Mouse (Mus musculus) embryonic facial prominence, embryonic 14.5 days (tissue): Measurements from ENCODE around the gene Gm10271. TPM values are rescaled to one million over a fixed set of nuclear protein-coding genes. Genes with fewer than 3 reads are reported as not detected.

Experiments used
- ATAC-seq: fragments of 200-750 bp; cut with Nextera tagmentation; 2 replicates; pipeline ENCODE4 v1.8.0; 2017; ENCODE audit warnings: low read depth, moderate number of reproducible peaks, moderate TSS enrichment
- DNase-seq: peaks from one replicate; pipeline ENCODE4 v3.0.0-alpha.2; 2015; ENCODE audit warnings: low spot score
- H3K27ac ChIP-seq: fragments of 300-500 bp; sonication (generic); replicated peaks from 2 replicates; pipeline ENCODE4 v1.5.1; 2014; ENCODE audit warnings: low read depth, mild to moderate bottlenecking, low read length, moderate library complexity
- H3K27me3 ChIP-seq: fragments of 300-500 bp; sonication (generic); replicated peaks from 2 replicates; pipeline ENCODE4 v1.6.1; 2014; ENCODE audit warnings: low read length; ENCODE audit not compliant: control insufficient read depth, insufficient read depth
- H3K36me3 ChIP-seq: fragments of 300-500 bp; sonication (generic); 2 replicates; pipeline ENCODE4 v1.6.1; 2014; ENCODE audit warnings: low read length, mixed read lengths; ENCODE audit not compliant: control insufficient read depth, insufficient read depth
- H3K4me1 ChIP-seq: fragments of 300-500 bp; sonication (generic); 2 replicates; pipeline ENCODE4 v1.6.1; 2014; ENCODE audit warnings: antibody characterized with exemption, low read length; ENCODE audit not compliant: control insufficient read depth, insufficient read depth
- H3K4me2 ChIP-seq: fragments of 300-500 bp; sonication (generic); 2 replicates; pipeline ENCODE4 v1.6.1; 2014; ENCODE audit warnings: low read depth, mild to moderate bottlenecking, low read length, moderate library complexity, mixed read lengths
- H3K4me3 ChIP-seq: fragments of 300-500 bp; sonication (generic); 2 replicates; pipeline ENCODE4 v1.5.1; 2014; ENCODE audit warnings: low read depth, mild to moderate bottlenecking, low read length
- H3K9ac ChIP-seq: fragments of 300-500 bp; sonication (generic); 2 replicates; pipeline ENCODE4 v1.6.1; 2014; ENCODE audit warnings: low read depth, mild to moderate bottlenecking, low read length, moderate library complexity, mixed read lengths
- H3K9me3 ChIP-seq: fragments of 300-500 bp; sonication (generic); 2 replicates; pipeline ENCODE4 v1.6.1; 2016; ENCODE audit warnings: low read length; ENCODE audit not compliant: control insufficient read depth
- WGBS: fragments of 180-500 bp; shearing (Covaris S2); extraction: QIAGEN DNeasy Blood & Tissue Kit; methylation state at CpG from one replicate; pipeline ENCODE4 v1.1.7; 2014; 5-methylcytosine and 5-hydroxymethylcytosine counted together
- polyA plus RNA-seq: library from polyadenylated mRNA; unstranded; fragments of >200 nt; fragmentation: Nextera tagmentation; extraction: Ambion mirVana; gene quantifications from 2 replicates; pipeline ENCODE4 v1.2.1, GENCODE M21; 2014

The Gm10271 gene
- polyA plus RNA-seq, 1 experiment from 2014 or later = not detected

DNA sequence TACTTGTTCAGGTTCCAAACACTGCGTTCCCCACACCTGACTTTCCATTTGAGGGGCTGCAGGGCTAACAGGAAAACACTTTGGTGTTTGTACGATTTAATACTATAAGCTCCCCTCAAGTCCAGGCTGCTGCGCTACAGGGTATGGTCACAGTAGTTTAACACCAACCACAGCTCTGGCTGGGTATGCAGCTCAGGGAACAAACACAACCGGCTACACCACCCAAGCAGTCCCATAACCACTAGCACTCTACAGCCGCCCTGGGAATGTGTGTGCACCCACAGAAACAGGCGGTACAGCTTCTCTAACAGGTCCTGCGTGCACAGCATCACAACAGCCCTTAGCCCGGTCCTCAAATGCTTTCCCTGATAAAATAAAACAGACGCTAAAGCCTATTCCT lies 59.6 kb downstream of the Gm10271 start:
- peak; percentile 79 for ATAC-seq
- Histone ChIP-seq H3K27me3 (no peaks in the 10 kb centered on the region), H3K9ac (no peak overlapping the region), H3K4me2 (no peak overlapping the region), H3K36me3 (peaks cover 60% of the 10 kb centered on the region), H3K4me3 (no peak overlapping the region), H3K9me3 (no peaks in the 10 kb centered on the region), H3K27ac (peak overlapping the region; percentile 28; the same call in 1 of the 2 replicates), H3K4me1 (no peaks in the 10 kb centered on the region)
- WGBS = 70% methylated on average over 9 of the region's 9 CpGs
- DNase-seq = peak; percentile 45

GRCm38 (mm10) chr10:116908901-116909642 lies 63.3 kb downstream of the Gm10271 start:
- no peaks in the 10 kb centered on the region for H3K4me1 ChIP-seq
- H3K36me3 ChIP-seq = peaks cover 79% of the 10 kb centered on the region
- ATAC-seq = no peak
- WGBS = 75% methylated on average over 15 of the region's 15 CpGs
- no peak overlapping the region for H3K9ac ChIP-seq
- no peaks in the 10 kb centered on the region for H3K9me3 ChIP-seq
- H3K4me2 ChIP-seq = no peak overlapping the region
- no peak for DNase-seq
- H3K4me3 ChIP-seq = no peak overlapping the region
- H3K27me3 ChIP-seq = no peaks in the 10 kb centered on the region
- H3K27ac ChIP-seq = no peak overlapping the region

Other genes starting within 250 kb of the Gm10271 start
- gene Myrfl, start 75.7 kb downstream of the Gm10271 start, polyA plus RNA-seq = 0.26 and 0.31 TPM in 2 replicates
- gene Rab3ip, start 21.8 kb downstream of the Gm10271 start, polyA plus RNA-seq = 28.6 and 29.9 TPM in 2 replicates
- gene Best3, start 13.7 kb upstream of the Gm10271 start, polyA plus RNA-seq = 2.3 and 4.6 TPM in 2 replicates
- not detected in 2 replicates for gene Lrrc10, start 72.7 kb upstream of the Gm10271 start, polyA plus RNA-seq
- 266 and 276 TPM in 2 replicates for gene Cct2, start 91.2 kb upstream of the Gm10271 start, polyA plus RNA-seq
- 22.6 and 27.6 TPM in 2 replicates for gene Frs2, start 175.9 kb upstream of the Gm10271 start, polyA plus RNA-seq